Mouse (Mus musculus) gastrocnemius, adult 2 months (tissue): Measurements from ENCODE around the gene Myo1b. TPM values are rescaled to one million over a fixed set of nuclear protein-coding genes. Genes with fewer than 3 reads are reported as not detected.
A peak's percentile ranks its signal among the peaks of the same experiment; 100 is the strongest.

Experiments
- DNase-seq: peaks from one replicate; pipeline ENCODE4 v3.0.0; 2022
- H3K27ac ChIP-seq: fragments of 200-600 bp; 2 replicates; pipeline ENCODE4 v1.8.1; 2022; ENCODE audit warnings: mild to moderate bottlenecking
- H3K4me3 ChIP-seq: fragments of 200-600 bp; 2 replicates; pipeline ENCODE4 v1.8.1; 2022; ENCODE audit warnings: mild to moderate bottlenecking, moderate library complexity
- CTCF ChIP-seq: fragments of 200-600 bp; IDR thresholded peaks from 2 replicates; pipeline ENCODE4 v1.8.1; 2022; ENCODE audit warnings: antibody characterized with exemption, mild to moderate bottlenecking, moderate library complexity
- intact Hi-C: fragments of 180-260 bp; cut with DNase I; formaldehyde crosslinking; loops from one replicate; pipeline ENCODE4 v1.15.1; 2025
- long read RNA-seq, 2 experiments: library from polyadenylated mRNA; stranded (forward); transcript quantifications; one replicate each; pipeline ENCODE4 v2.0.0; 2021
- total RNA-seq, 2 experiments: library from RNA; stranded (reverse); gene quantifications; 2 replicates each; pipeline ENCODE4 v1.2.3; 2021

Gene Myo1b
- total RNA-seq: 10 to 100 TPM in 1 of 2 experiments, 1 to 10 TPM in 1; 8.8 to 13.1 TPM
- long read RNA-seq, experiment 1, full-length matches to known transcripts: 26 of 28 reads
- long read RNA-seq, experiment 1, partial matches to known transcripts: 1 of 28 reads
- long read RNA-seq, experiment 1, other reads (novel, unspliced or antisense): 1 of 28 reads
- long read RNA-seq, experiment 2, full-length matches to known transcripts: 19 of 25 reads
- long read RNA-seq, experiment 2, partial matches to known transcripts: 4 of 25 reads
- long read RNA-seq, experiment 2, other reads (novel, unspliced or antisense): 2 of 25 reads

DNA sequence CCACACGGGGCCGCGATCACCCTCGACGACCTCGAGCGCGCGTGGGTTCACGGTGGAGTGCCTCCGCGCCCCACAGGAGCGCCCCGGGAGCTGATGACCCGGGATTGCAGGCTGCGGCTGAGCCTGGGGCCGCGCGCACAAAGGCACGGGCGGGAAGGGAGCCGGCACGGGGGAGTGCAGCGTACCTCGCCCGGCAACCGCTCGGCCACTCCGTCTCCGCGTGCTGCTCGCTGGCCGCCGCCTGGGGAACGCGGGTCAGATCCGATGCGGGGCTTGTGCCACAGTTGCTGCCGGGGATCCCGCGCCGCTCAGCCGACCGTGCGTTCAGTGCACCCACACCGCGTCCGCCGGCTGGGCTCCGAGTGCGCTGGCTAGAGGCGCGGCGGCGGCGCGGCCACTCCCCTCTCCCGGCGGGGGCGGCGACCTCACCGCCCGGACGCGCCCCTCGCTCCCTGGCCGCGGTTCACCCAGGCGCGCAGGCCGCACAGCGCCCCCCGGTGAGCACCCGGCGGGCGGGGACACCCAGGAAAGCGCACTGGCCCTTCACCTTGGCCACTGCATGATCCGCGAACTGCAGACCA lies at the start of gene Myo1b:
Myo1b (minus strand) TSS at position 496 of the 581 bp plus-strand sequence.
- peak within 1 kb of the TSS; percentile 92 for H3K4me3 ChIP-seq
- peak within 1 kb of the TSS; percentile 88 for H3K27ac ChIP-seq
- intact Hi-C loops: loop anchor here (5.0 kb wide), 1 partner anchor 128 kb away; no protein-coding TSS in a partner anchor
- peak; percentile 66 for TF ChIP-seq CTCF
- DNase-seq: peak; percentile 82

- DNase-seq: no peak
- no peak for TF ChIP-seq CTCF
- H3K27ac ChIP-seq: no peak overlapping the region
- intact Hi-C loops: no loop called here
- H3K4me3 ChIP-seq: no peak overlapping the region
Observed at GRCm38 (mm10) chr1:51964647-51965046, 48.8 kb upstream of the Myo1b start.

DNA sequence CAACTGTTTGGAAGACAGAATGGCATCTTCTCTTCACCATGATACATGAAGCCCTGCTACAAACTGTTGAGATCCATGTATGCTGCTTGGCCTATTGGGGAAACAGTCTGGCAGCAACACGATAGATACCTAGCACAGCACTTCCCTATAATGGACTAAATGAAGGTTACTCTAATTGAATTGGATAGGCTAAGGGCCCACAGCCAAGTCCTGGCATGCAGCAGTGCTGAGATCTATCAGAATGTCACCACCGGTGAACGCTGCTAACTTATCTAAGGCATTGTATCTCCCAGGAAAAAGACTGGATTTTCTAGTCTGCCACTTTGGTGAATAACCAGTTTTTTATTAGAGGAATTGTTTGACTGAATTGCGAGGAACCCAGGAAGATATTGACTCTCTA lies 31.2 kb upstream of the Myo1b start:
- intact Hi-C loops: no loop called here
- no peak overlapping the region for H3K27ac ChIP-seq
- no peak overlapping the region for H3K4me3 ChIP-seq
- no peak for DNase-seq
- TF ChIP-seq CTCF: no peak

- no peak overlapping the region for H3K27ac ChIP-seq
- no peak overlapping the region for H3K4me3 ChIP-seq
- peak; percentile 72 for TF ChIP-seq CTCF
- peak; percentile 36 for DNase-seq
- intact Hi-C loops: loop anchor here (1.0 kb wide), 1 partner anchor 300 kb away; no protein-coding TSS in a partner anchor
Observed at GRCm38 (mm10) chr1:51944755-51945154, 28.9 kb upstream of the Myo1b start.

DNA sequence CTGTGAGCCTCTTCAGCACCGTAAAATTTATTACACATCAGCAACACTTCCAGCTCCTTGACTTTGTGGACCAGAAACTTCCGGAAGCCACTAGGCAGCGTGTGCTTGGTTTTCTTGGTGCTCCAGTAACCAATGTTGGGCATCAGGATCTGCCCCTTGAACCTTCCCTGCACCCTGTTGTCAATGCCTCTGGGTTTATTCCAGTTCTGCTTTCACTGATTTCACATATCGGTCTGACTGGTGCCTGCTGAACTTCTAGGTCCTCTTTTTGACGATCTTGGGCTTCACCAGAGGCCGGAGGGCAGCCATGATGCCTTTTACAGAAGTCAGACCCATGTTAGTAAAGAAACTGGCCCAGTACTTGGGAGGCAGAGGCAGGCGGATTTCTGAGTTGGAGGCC lies 22.5 kb upstream of the Myo1b start:
- H3K4me3 ChIP-seq: no peak overlapping the region
- intact Hi-C loops: no loop called here
- DNase-seq: no peak
- TF ChIP-seq CTCF: no peak
- no peak overlapping the region for H3K27ac ChIP-seq

DNA sequence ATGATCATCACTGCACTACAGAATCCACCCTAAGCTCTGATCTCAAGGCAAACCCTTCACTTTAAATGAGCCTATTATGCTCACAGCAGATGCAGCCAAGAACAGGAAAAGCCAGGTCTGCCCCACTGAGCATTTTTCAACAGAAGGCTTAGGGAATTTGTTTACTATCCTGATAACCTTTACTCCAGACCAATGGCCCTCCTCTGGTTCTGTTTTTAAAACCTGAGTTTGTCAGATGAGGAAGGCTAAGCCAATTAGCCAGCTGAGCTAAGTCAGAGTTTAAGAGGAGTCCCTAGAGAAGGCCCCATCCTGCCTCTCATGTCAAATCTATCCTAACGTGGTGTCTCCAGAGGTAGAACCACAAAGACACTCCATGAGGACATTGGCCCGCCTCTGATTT lies 19.1 kb upstream of the Myo1b start:
- intact Hi-C loops: no loop called here
- no peak for DNase-seq
- H3K4me3 ChIP-seq: no peak overlapping the region
- TF ChIP-seq CTCF: no peak
- H3K27ac ChIP-seq: no peak overlapping the region

GRCm38 (mm10) chr1:51934176-51934924 lies 18.5 kb upstream of the Myo1b start:
- TF ChIP-seq CTCF: no peak

DNA sequence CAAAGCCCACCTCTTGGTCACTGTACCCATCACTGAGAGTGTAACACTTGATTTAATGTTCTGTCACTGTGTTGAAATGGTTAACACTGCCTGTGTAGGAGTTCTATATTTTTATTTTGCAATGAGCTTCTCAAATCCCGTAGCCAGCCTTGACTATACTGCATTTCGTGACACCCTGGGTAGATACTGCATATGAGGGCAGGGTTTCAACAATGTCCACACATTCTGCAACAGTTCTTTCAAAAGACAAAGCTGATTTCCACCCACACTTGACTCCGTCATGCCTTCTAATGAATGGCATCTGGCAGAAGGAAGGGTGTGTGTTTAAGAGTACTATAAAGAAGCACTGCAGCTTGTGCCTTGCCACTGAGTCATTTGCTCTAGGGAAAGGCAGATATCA lies 17.0 kb upstream of the Myo1b start:
- Histone ChIP-seq H3K4me3 (no peak overlapping the region), H3K27ac (no peak overlapping the region)
- intact Hi-C loops: no loop called here
- no peak for DNase-seq
- no peak for TF ChIP-seq CTCF

More at GRCm38 (mm10) chr1:51934176-51934924, 18.5 kb upstream of the Myo1b start:
- Histone ChIP-seq H3K4me3 (no peak overlapping the region), H3K27ac (no peak overlapping the region)
- intact Hi-C loops: no loop called here
- DNase-seq: no peak

- intact Hi-C loops: no loop called here
- Histone ChIP-seq H3K27ac (no peak overlapping the region), H3K4me3 (no peak overlapping the region)
- no peak for DNase-seq
- TF ChIP-seq CTCF: no peak
Observed at GRCm38 (mm10) chr1:51931561-51931960, 15.7 kb upstream of the Myo1b start.

DNA sequence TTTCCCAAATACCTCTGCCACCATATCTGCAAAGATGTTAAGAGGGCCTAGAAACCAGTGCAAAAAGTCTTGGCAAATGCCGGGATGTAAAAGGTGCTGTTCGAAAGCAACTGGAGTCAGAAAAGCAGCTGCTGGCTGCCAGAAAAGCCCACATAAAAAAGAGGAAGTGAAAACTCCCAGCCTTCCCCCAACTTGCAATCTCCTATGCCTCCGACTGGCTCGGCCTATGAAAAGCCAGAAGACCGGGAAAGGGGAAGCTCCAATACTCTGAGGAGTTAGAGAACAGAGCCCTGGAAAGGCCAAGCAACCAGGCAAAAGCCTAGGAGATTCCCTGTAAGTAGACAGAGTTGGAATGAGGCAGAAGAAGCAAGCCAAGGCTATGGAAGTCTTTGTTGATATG lies 14.7 kb upstream of the Myo1b start:
- intact Hi-C loops: no loop called here
- no peak for TF ChIP-seq CTCF
- Histone ChIP-seq H3K4me3 (no peak overlapping the region), H3K27ac (no peak overlapping the region)
- DNase-seq: no peak

DNA sequence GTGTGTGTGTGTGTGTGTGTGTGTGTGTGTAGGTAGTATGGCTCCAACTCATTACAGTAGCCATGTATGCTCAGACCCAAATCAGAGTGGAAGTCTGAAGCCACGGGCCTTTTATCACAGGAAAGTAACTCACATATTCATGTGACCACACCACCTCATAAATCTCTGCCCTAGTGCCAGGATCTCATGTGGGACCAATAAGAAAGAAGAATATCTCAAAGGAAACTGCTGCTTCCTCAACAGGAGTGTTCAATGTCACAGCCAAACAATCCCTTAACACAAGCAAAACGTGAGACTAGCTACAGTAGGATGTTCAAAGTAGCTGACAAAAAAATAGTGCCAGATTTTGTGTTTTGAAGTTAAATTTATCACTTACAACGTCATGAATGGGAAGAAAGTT lies 13.7 kb upstream of the Myo1b start:
- no peak for DNase-seq
- TF ChIP-seq CTCF: no peak
- H3K4me3 ChIP-seq: no peak overlapping the region
- H3K27ac ChIP-seq: no peak overlapping the region
- intact Hi-C loops: no loop called here

DNA sequence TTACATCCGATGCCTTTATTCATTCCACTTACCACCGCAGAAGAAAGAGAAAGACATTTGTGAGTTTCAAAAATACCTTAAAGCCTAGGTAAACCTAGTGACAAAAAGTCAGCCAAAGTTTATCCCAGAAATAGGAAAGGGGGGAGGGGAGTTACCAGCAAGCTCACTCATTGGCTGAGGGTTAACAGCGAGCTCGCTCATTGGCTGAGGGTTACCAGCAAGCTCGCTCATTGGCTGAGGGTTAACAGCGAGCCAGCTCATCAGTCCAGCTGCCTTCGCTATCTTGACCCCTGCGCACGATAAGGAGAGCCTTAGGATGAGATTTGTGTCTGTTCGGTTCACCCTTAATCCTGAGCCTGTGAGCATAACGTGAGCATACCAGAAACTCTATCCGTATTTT lies 6.9 kb upstream of the Myo1b start:
- intact Hi-C loops: no loop called here
- Histone ChIP-seq H3K4me3 (no peak overlapping the region), H3K27ac (no peak overlapping the region)
- peak; percentile 23 for DNase-seq
- no peak for TF ChIP-seq CTCF

DNA sequence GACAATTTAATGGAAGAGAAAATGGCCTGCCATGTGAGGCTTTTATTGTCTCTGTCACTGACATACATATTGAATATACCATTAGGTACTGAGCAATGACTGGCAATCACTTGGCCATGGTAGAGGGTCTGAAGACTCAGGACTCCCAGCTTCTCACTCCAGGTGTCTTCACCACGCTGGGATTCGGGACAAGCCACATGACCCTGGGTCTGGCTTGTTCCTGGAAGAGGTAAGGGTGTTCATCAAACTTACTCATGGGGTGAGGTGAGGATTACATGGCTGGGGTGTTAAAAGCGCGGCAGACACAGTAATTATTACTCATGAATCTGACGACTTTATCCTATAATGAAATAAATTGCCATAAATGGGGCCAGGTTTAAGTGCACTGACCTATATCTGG lies 405 bp upstream of the Myo1b start:
- Histone ChIP-seq H3K4me3 (peak overlapping the region; percentile 92), H3K27ac (peak overlapping the region; percentile 88; the same call in 1 of the 2 replicates)
- intact Hi-C loops: loop anchor here (5.0 kb wide), 1 partner anchor 129 kb away; no protein-coding TSS in a partner anchor
- TF ChIP-seq CTCF: no peak
- no peak for DNase-seq
